In the genomic region with DNA sequence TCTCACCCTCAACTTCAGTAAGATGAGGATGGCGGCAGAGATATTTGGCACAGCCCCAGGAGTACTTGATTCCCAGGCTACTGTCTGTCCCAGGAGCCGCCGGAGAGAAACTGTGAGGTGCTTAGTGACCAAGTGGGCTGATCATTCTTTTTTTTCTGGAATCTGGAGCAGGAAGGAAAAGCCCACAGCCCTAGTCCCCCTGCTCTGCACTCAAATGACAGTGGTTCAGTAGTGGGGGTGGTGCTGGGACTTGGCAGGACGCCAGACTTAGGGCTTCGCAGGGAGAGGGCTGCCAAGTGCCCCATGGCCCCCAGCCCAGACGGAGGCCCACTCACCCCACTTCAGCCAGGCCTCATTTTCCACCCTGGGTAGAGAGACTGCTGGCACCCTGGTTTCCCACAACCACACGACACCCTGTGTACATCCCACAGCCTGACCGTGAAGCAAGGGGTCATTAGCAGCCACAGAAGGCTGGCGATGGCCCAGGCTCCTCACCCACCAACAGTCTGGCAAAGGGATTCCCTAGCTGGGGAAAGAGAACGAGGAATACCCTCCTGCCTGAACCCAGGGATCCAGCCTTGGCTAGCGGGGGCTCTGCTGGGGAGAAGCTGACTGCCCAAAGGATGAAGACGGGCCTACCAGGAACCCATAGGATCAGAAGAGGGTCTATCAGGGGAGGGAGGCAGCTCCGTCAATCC, we compare ENCODE assay signal across 8 mouse cellular contexts. TPM values are rescaled to one million over a fixed set of nuclear protein-coding genes. Genes with fewer than 3 reads are reported as not detected.
A peak's percentile ranks its signal among the peaks of the same experiment; 100 is the strongest.
DNase-seq lines count a peak whose midpoint lies in the region; ATAC-seq lines count a peak whose summit lies in the region.

No protein-coding gene starts in this region.

- H3K4me1 ChIP-seq in embryonic facial prominence, embryonic 11.5 days (ENCODE audit: control insufficient read depth, insufficient read depth, low read length) = peaks cover 9% of the 10 kb centered on the region
- peaks cover 57% of the 10 kb centered on the region for H3K4me1 ChIP-seq in hindbrain, embryonic 10.5 days (replicated peaks)
- peaks cover 47% of the 10 kb centered on the region for H3K4me1 ChIP-seq in stomach, embryonic 16.5 days (ENCODE audit: control insufficient read depth, insufficient read depth, low read length)

- intact Hi-C loops in heart, postnatal 25 days (cut with DNase I) = no loop called here

- peak overlapping the region; percentile 91 for H3K4me2 ChIP-seq in embryonic facial prominence, embryonic 11.5 days (ENCODE audit: low read depth, low read length)
- H3K4me2 ChIP-seq in stomach, embryonic 16.5 days (ENCODE audit: low read depth, low read length) = peak overlapping the region; percentile 89

- peak overlapping the region; percentile 77 for H3K4me3 ChIP-seq in embryonic facial prominence, embryonic 11.5 days (ENCODE audit: low read depth, low read length)
- H3K4me3 ChIP-seq in hindbrain, embryonic 10.5 days = peak overlapping the region; percentile 98
- peak overlapping the region; percentile 95 for H3K4me3 ChIP-seq in stomach, embryonic 16.5 days (replicated peaks; ENCODE audit: low read length)

- 3% methylated on average over 13 of the region's 13 CpGs for WGBS in embryonic facial prominence, embryonic 11.5 days
- WGBS in hindbrain, embryonic 10.5 days = 10% methylated on average over 13 of the region's 13 CpGs
- WGBS in stomach, embryonic 16.5 days = 1% methylated on average over 13 of the region's 13 CpGs

- no peaks in the 10 kb centered on the region for H3K27me3 ChIP-seq in embryonic facial prominence, embryonic 11.5 days (ENCODE audit: control insufficient read depth, insufficient read depth, low read length)
- no peaks in the 10 kb centered on the region; the same call in 1 of the 2 replicates for H3K27me3 ChIP-seq in hindbrain, embryonic 10.5 days (ENCODE audit: insufficient read depth, poor library complexity, severe bottlenecking)
- no peaks in the 10 kb centered on the region for H3K27me3 ChIP-seq in stomach, embryonic 16.5 days (ENCODE audit: control insufficient read depth, insufficient read depth, low read length)

- peak; percentile 27; the same call in 1 of the 2 replicates for ATAC-seq in embryonic facial prominence, embryonic 11.5 days (replicated peaks; ENCODE audit: insufficient number of reproducible peaks, low FRiP score, low TSS enrichment, low read depth)
- no peak for ATAC-seq in stomach, embryonic 16.5 days (ENCODE audit: insufficient read depth, low FRiP score)

- peak; percentile 96 for DNase-seq in heart, adult 11 months
- no peak for DNase-seq in heart, postnatal 25 days (ENCODE audit: low spot score)
- peak; percentile 64 for DNase-seq in adrenal gland, adult 2 months
- DNase-seq in embryonic facial prominence, embryonic 11.5 days (ENCODE audit: low spot score) = peak; percentile 65
- DNase-seq in hindbrain, embryonic 10.5 days (ENCODE audit: low spot score) = no peak
- DNase-seq in layer of hippocampus, postnatal 14 days (ENCODE audit: low spot score in 2 of 2) = peak; percentile 77 to 80
- peak; percentile 76 to 83 for DNase-seq in lung, postnatal 4 days

- peak overlapping the region; percentile 97 for H3K9ac ChIP-seq in embryonic facial prominence, embryonic 11.5 days (replicated peaks; ENCODE audit: low read length)
- H3K9ac ChIP-seq in stomach, embryonic 16.5 days (ENCODE audit: low read length) = peak overlapping the region; percentile 98

- H3K36me3 ChIP-seq in embryonic facial prominence, embryonic 11.5 days (replicated peaks; ENCODE audit: control insufficient read depth, insufficient read depth, low read depth, low read length) = peaks cover 10% of the 10 kb centered on the region
- peaks cover 43% of the 10 kb centered on the region for H3K36me3 ChIP-seq in hindbrain, embryonic 10.5 days
- no peaks in the 10 kb centered on the region for H3K36me3 ChIP-seq in stomach, embryonic 16.5 days (ENCODE audit: control insufficient read depth, insufficient read depth, low read length)

- no peaks in the 10 kb centered on the region for H3K9me3 ChIP-seq in embryonic facial prominence, embryonic 11.5 days (replicated peaks; ENCODE audit: control insufficient read depth, low read length)
- no peaks in the 10 kb centered on the region for H3K9me3 ChIP-seq in hindbrain, embryonic 10.5 days
- H3K9me3 ChIP-seq in stomach, embryonic 16.5 days (replicated peaks; ENCODE audit: control insufficient read depth, low read length) = no peaks in the 10 kb centered on the region

- peak overlapping the region; percentile 78 for H3K27ac ChIP-seq in embryonic facial prominence, embryonic 11.5 days (replicated peaks; ENCODE audit: low read depth, low read length)
- H3K27ac ChIP-seq in hindbrain, embryonic 10.5 days = peak overlapping the region; percentile 100
- H3K27ac ChIP-seq in stomach, embryonic 16.5 days (ENCODE audit: low read length) = peak overlapping the region; percentile 87

RNA-seq across cellular contexts. Expression of a gene that starts 0.9 kb away (rescaled TPM):
- 10 to 100 TPM; 15.6 to 18.6 TPM for total RNA-seq in heart, postnatal 25 days (2021)
- total RNA-seq in adrenal gland, adult 2 months (2021) = 10 to 100 TPM; 48.6 to 95.9 TPM
- 185 and 217 TPM in 2 replicates for polyA plus RNA-seq in adrenal gland, adult 2 months (2012; rRNA removed)
- 42.5 and 42.8 TPM in 2 replicates for polyA plus RNA-seq in embryonic facial prominence, embryonic 11.5 days (2014; fragmentation: Nextera tagmentation; extraction: Ambion mirVana)
- polyA plus RNA-seq in hindbrain, embryonic 10.5 days (2016; fragmentation: Nextera tagmentation; extraction: Ambion mirVana) = 32.1 and 52.5 TPM in 2 replicates
- 100 to 1,000 TPM; 357 to 365 TPM for total RNA-seq in layer of hippocampus, postnatal 14 days (2021)
- polyA plus RNA-seq in stomach, embryonic 16.5 days (2015; fragmentation: Nextera tagmentation; extraction: Ambion mirVana) = 13.8 and 17.8 TPM in 2 replicates

RNA-seq across cellular contexts. Expression of a gene that starts 40.9 kb away (rescaled TPM):
- 10 to 100 TPM in 1 of 2 experiments, 1 to 10 TPM in 1; 7.3 to 10.8 TPM for total RNA-seq in heart, postnatal 25 days (2021)
- total RNA-seq in adrenal gland, adult 2 months (2021) = 10 to 100 TPM in 1 of 2 experiments, 1 to 10 TPM in 1; 9.5 to 14.5 TPM
- polyA plus RNA-seq in adrenal gland, adult 2 months (2012; rRNA removed) = 59.0 and 60.2 TPM in 2 replicates
- 13.3 and 13.7 TPM in 2 replicates for polyA plus RNA-seq in embryonic facial prominence, embryonic 11.5 days (2014; fragmentation: Nextera tagmentation; extraction: Ambion mirVana)
- 40.9 and 51.2 TPM in 2 replicates for polyA plus RNA-seq in hindbrain, embryonic 10.5 days (2016; fragmentation: Nextera tagmentation; extraction: Ambion mirVana)
- total RNA-seq in layer of hippocampus, postnatal 14 days (2021) = 10 to 100 TPM; 35.8 to 39.7 TPM
- 21.5 and 21.6 TPM in 2 replicates for polyA plus RNA-seq in stomach, embryonic 16.5 days (2015; fragmentation: Nextera tagmentation; extraction: Ambion mirVana)

RNA-seq across cellular contexts. Expression of a gene that starts 54.2 kb away (rescaled TPM):
- total RNA-seq in heart, postnatal 25 days (2021) = 1 to 10 TPM; 4.5 to 7.5 TPM
- total RNA-seq in adrenal gland, adult 2 months (2021) = 10 to 100 TPM; 13.5 to 23.5 TPM
- polyA plus RNA-seq in adrenal gland, adult 2 months (2012; rRNA removed) = 19.3 and 19.6 TPM in 2 replicates
- 13.5 and 16.5 TPM in 2 replicates for polyA plus RNA-seq in embryonic facial prominence, embryonic 11.5 days (2014; fragmentation: Nextera tagmentation; extraction: Ambion mirVana)
- polyA plus RNA-seq in hindbrain, embryonic 10.5 days (2016; fragmentation: Nextera tagmentation; extraction: Ambion mirVana) = 24.5 and 29.1 TPM in 2 replicates
- total RNA-seq in layer of hippocampus, postnatal 14 days (2021) = 10 to 100 TPM; 43.3 to 53.8 TPM
- 19.2 and 21.1 TPM in 2 replicates for polyA plus RNA-seq in stomach, embryonic 16.5 days (2015; fragmentation: Nextera tagmentation; extraction: Ambion mirVana)

RNA-seq across cellular contexts. Expression of a gene that starts 56.8 kb away (rescaled TPM):
- 1 to 10 TPM; 7.2 to 8.4 TPM for total RNA-seq in heart, postnatal 25 days (2021)
- 10 to 100 TPM; 16.9 to 18.8 TPM for total RNA-seq in adrenal gland, adult 2 months (2021)
- polyA plus RNA-seq in adrenal gland, adult 2 months (2012; rRNA removed) = 42.9 and 46.4 TPM in 2 replicates
- polyA plus RNA-seq in embryonic facial prominence, embryonic 11.5 days (2014; fragmentation: Nextera tagmentation; extraction: Ambion mirVana) = 8.8 and 10.3 TPM in 2 replicates
- polyA plus RNA-seq in hindbrain, embryonic 10.5 days (2016; fragmentation: Nextera tagmentation; extraction: Ambion mirVana) = 24.6 and 25.1 TPM in 2 replicates
- 10 to 100 TPM; 26.5 to 26.9 TPM for total RNA-seq in layer of hippocampus, postnatal 14 days (2021)
- 20.4 and 20.7 TPM in 2 replicates for polyA plus RNA-seq in stomach, embryonic 16.5 days (2015; fragmentation: Nextera tagmentation; extraction: Ambion mirVana)

Comparison
In these comparisons a context has a peak if more than half of its experiments do, and no peak if none do; other contexts are left out.
1. DNase-seq: peak in heart, adult 11 months (single experiment), adrenal gland, adult 2 months (single experiment), embryonic facial prominence, embryonic 11.5 days (single experiment), layer of hippocampus, postnatal 14 days (2 of 2) and lung, postnatal 4 days (2 of 2); none in heart, postnatal 25 days (single experiment) and hindbrain, embryonic 10.5 days (single experiment).
2. Peak in every context shown above with its lines, with median percentiles within 50 percentile points of each other: H3K27ac ChIP-seq and H3K4me3 ChIP-seq.